19 mouse cellular contexts compared by ENCODE assay signal in genomic region chr2:22764774-22765387, GRCm38 (mm10). TPM values are rescaled to one million over a fixed set of nuclear protein-coding genes. Genes with fewer than 3 reads are reported as not detected.
A peak's percentile ranks its signal among the peaks of the same experiment; 100 is the strongest.
DNase-seq lines count a peak whose midpoint lies in the region; ATAC-seq and TF ChIP-seq lines count a peak whose summit lies in the region.
"Had no signal": no experiment of that assay in that cellular context is flagged by ENCODE, and none has a peak within 500 bp of the region (broad histone marks: within the 10 kb centered on the region; RNA-seq: fewer than 3 reads in every experiment).

No protein-coding gene starts in this region.

- peak; percentile 66; the same call in 1 of the 2 replicates for ATAC-seq in midbrain, postnatal 0 days (ENCODE audit: low FRiP score)
- no peak for ATAC-seq in midbrain, embryonic 11.5 days (ENCODE audit: low FRiP score)
- ATAC-seq in activated CD4-positive, CD25-positive, alpha-beta regulatory T cell, adult 4 months: no peak
- ATAC-seq: midbrain, embryonic 16.5 days had no signal

- H3K4me1 ChIP-seq in midbrain, postnatal 0 days (ENCODE audit: insufficient read depth, low read length): no peaks in the 10 kb centered on the region
- H3K4me1 ChIP-seq in midbrain, embryonic 11.5 days (ENCODE audit: control insufficient read depth, insufficient read depth, low read length): no peaks in the 10 kb centered on the region
- H3K4me1 ChIP-seq: heart, embryonic 12.5 days; limb, embryonic 10.5 days had no signal

- TF ChIP-seq POLR2A in brain, embryonic 14.5 days (IDR thresholded peaks at IDR 0.05; ENCODE audit: borderline replicate concordance, extremely low read depth, insufficient read depth, insufficient read length, poor library complexity, severe bottlenecking): no peak

- H3K9ac ChIP-seq in midbrain, postnatal 0 days (replicated peaks; ENCODE audit: low read length, poor library complexity, severe bottlenecking): no peak overlapping the region
- H3K9ac ChIP-seq in midbrain, embryonic 11.5 days (ENCODE audit: low read length): no peak overlapping the region
- H3K9ac ChIP-seq: heart, embryonic 12.5 days had no signal

- 44% methylated on average over 5 of the region's 5 CpGs for whole genome bisulfite sequencing in midbrain, postnatal 0 days
- 76% methylated on average over 5 of the region's 5 CpGs for WGBS in midbrain, embryonic 11.5 days

- TF ChIP-seq CTCF in midbrain, postnatal 0 days (IDR thresholded peaks at IDR 0.05): no peak
- TF ChIP-seq CTCF in brain, embryonic 14.5 days (IDR thresholded peaks at IDR 0.05; ENCODE audit: borderline replicate concordance, extremely low read depth, insufficient read depth, insufficient read length): no peak

- H3K36me3 ChIP-seq in midbrain, postnatal 0 days (ENCODE audit: insufficient read depth, low read length): no peaks in the 10 kb centered on the region
- H3K36me3 ChIP-seq in midbrain, embryonic 11.5 days (ENCODE audit: control insufficient read depth, insufficient read depth, low read length): no peaks in the 10 kb centered on the region
- H3K36me3 ChIP-seq: heart, embryonic 12.5 days; limb, embryonic 10.5 days had no signal

- H3K27me3 ChIP-seq in midbrain, postnatal 0 days (ENCODE audit: insufficient read depth, low read length): no peaks in the 10 kb centered on the region
- no peaks in the 10 kb centered on the region for H3K27me3 ChIP-seq in midbrain, embryonic 11.5 days (ENCODE audit: control insufficient read depth, insufficient read depth, low read length)
- H3K27me3 ChIP-seq: heart, embryonic 12.5 days had no signal

- no peak overlapping the region for H3K4me2 ChIP-seq in midbrain, postnatal 0 days (ENCODE audit: low read depth, low read length, poor library complexity, severe bottlenecking)
- no peak overlapping the region for H3K4me2 ChIP-seq in midbrain, embryonic 11.5 days
- H3K4me2 ChIP-seq: heart, embryonic 12.5 days; liver, embryonic 11.5 days had no signal

- H3K9me3 ChIP-seq in midbrain, postnatal 0 days (ENCODE audit: low read length): no peaks in the 10 kb centered on the region
- H3K9me3 ChIP-seq in midbrain, embryonic 11.5 days (ENCODE audit: control insufficient read depth, low read length): no peaks in the 10 kb centered on the region
- H3K9me3 ChIP-seq: heart, embryonic 12.5 days; limb, embryonic 10.5 days had no signal

- H3K27ac ChIP-seq in midbrain, postnatal 0 days (ENCODE audit: low read depth, low read length): no peak overlapping the region
- no peak overlapping the region for H3K27ac ChIP-seq in midbrain, embryonic 11.5 days (ENCODE audit: low read depth, low read length)
- H3K27ac ChIP-seq: limb, embryonic 10.5 days had no signal

- DNase-seq in layer of hippocampus, adult 18-20 months (ENCODE audit: low spot score in 2 of 2): peak; percentile 19 to 70
- no peak for DNase-seq in layer of hippocampus, postnatal 10 days (ENCODE audit: low spot score in 2 of 2)
- DNase-seq in midbrain, postnatal 0 days (ENCODE audit: low spot score): no peak
- DNase-seq in midbrain, embryonic 11.5 days (ENCODE audit: low spot score, missing footprints): no peak
- peak; percentile 19 for DNase-seq in brain, embryonic 14.5 days (ENCODE audit: low read depth)
- DNase-seq in right cerebral cortex, postnatal 36 days (ENCODE audit: low spot score in 2 of 2): peak; percentile 5 to 36
- DNase-seq: adrenal gland, adult 2 months; cerebellum, adult 11-12 months; cerebellum, postnatal 25 days; kidney, adult 2 months; kidney, postnatal 25 days; lung, adult 2 months; lung, postnatal 36 days; thymus, adult 18-20 months had no signal

- H3K4me3 ChIP-seq in midbrain, postnatal 0 days (ENCODE audit: low read depth, low read length): no peak overlapping the region
- no peak overlapping the region for H3K4me3 ChIP-seq in midbrain, embryonic 11.5 days (ENCODE audit: low read depth, low read length)
- H3K4me3 ChIP-seq: heart, embryonic 12.5 days; limb, embryonic 10.5 days had no signal

RNA-seq across cellular contexts. Expression of gene Apbb1ip, which starts 9.0 kb away (rescaled TPM):
- 1 to 10 TPM; 5.1 to 6.2 TPM for total RNA-seq in layer of hippocampus, adult 18-20 months (2021)
- total RNA-seq in layer of hippocampus, postnatal 10 days (2021): 1 to 10 TPM; 6.3 to 6.4 TPM
- 1.0 and 1.1 TPM in 2 replicates for total RNA-seq in midbrain, postnatal 0 days (2014; rRNA removed)
- 1.4 and 1.7 TPM in 2 replicates for polyA plus RNA-seq in midbrain, postnatal 0 days (2015; fragmentation: Nextera tagmentation; extraction: Ambion mirVana)
- 0.55 and 0.75 TPM in 2 replicates for polyA plus RNA-seq in midbrain, embryonic 11.5 days (2014; fragmentation: Nextera tagmentation; extraction: Ambion mirVana)
- 0.45 and 0.74 TPM in 2 replicates for polyA plus RNA-seq in brain, embryonic 14.5 days (2012; rRNA removed)
- 10 to 100 TPM; 77.8 to 94.9 TPM for polyA plus RNA-seq in activated CD4-positive, CD25-positive, alpha-beta regulatory T cell, adult 4 months (2017; shearing (Covaris generic))

Comparison
In these comparisons a context has a peak if more than half of its experiments do, and no peak if none do; other contexts are left out.
1. DNase-seq: peak in layer of hippocampus, adult 18-20 months (2 of 2), brain, embryonic 14.5 days (single experiment) and right cerebral cortex, postnatal 36 days (2 of 2); none in layer of hippocampus, postnatal 10 days (0 of 2), midbrain, postnatal 0 days (single experiment) and midbrain, embryonic 11.5 days (single experiment).
2. RNA of gene Apbb1ip, which starts 9.0 kb away (polyA plus RNA-seq): 77.8 to 94.9 TPM in activated CD4-positive, CD25-positive, alpha-beta regulatory T cell, adult 4 months; 1.4 to 1.7 TPM in midbrain, postnatal 0 days, 0.45 to 0.74 TPM in brain, embryonic 14.5 days and 0.55 to 0.75 TPM in midbrain, embryonic 11.5 days; every median in the first group is over 10 times any median in the second.